Mouse (Mus musculus): ENCODE results near the gene Emilin2. TPM values are rescaled to one million over a fixed set of nuclear protein-coding genes. Genes with fewer than 3 reads are reported as not detected.

Emilin2 gene
- polyA plus RNA-seq, 1 experiment from 2014 or later, result 1.1 TPM

- H3K36me3 ChIP-seq, result peaks cover 7% of the 10 kb centered on the region; the same call in 1 of the 2 replicates
- H3K9ac ChIP-seq (replicated peaks), result no peak overlapping the region
- no peak overlapping the region for H3K4me3 ChIP-seq
- H3K27ac ChIP-seq (replicated peaks), result no peak overlapping the region
- peaks cover 5% of the 10 kb centered on the region; the same call in 1 of the 2 replicates for H3K4me1 ChIP-seq
- H3K4me2 ChIP-seq (replicated peaks), result no peak overlapping the region
- H3K9me3 ChIP-seq, result no peaks in the 10 kb centered on the region
- 88% methylated on average over 5 of the region's 5 CpGs for WGBS
- ATAC-seq (replicated peaks), result no peak
- no peaks in the 10 kb centered on the region for H3K27me3 ChIP-seq
Measured at GRCm38 (mm10) chr17:71217111-71217685, 94.6 kb downstream of the Emilin2 start.

- Histone ChIP-seq H3K27ac (replicated peaks) (no peak overlapping the region), H3K36me3 (peaks cover 7% of the 10 kb centered on the region; the same call in 1 of the 2 replicates), H3K4me3 (no peak overlapping the region), H3K4me1 (peaks cover 5% of the 10 kb centered on the region; the same call in 1 of the 2 replicates), H3K4me2 (replicated peaks) (no peak overlapping the region), H3K9me3 (no peaks in the 10 kb centered on the region), H3K9ac (replicated peaks) (no peak overlapping the region), H3K27me3 (no peaks in the 10 kb centered on the region)
- ATAC-seq (replicated peaks), result no peak
- 96% methylated on average over 2 of the region's 2 CpGs for WGBS
Measured at GRCm38 (mm10) chr17:71216263-71216662, 95.5 kb downstream of the Emilin2 start.

GRCm38 (mm10) chr17:71215241-71215839, 96.4 kb downstream of the Emilin2 start:
- Histone ChIP-seq H3K27me3 (no peaks in the 10 kb centered on the region), H3K36me3 (peaks cover 7% of the 10 kb centered on the region; the same call in 1 of the 2 replicates), H3K4me2 (replicated peaks) (no peak overlapping the region), H3K27ac (replicated peaks) (no peak overlapping the region), H3K9ac (replicated peaks) (no peak overlapping the region), H3K9me3 (no peaks in the 10 kb centered on the region), H3K4me1 (peaks cover 5% of the 10 kb centered on the region; the same call in 1 of the 2 replicates), H3K4me3 (no peak overlapping the region)
- ATAC-seq (replicated peaks), result no peak
- WGBS, result 75% methylated on average over 2 of the region's 2 CpGs

GRCm38 (mm10) chr17:71214514-71215240, 97.1 kb downstream of the Emilin2 start:
- Histone ChIP-seq H3K36me3 (peaks cover 7% of the 10 kb centered on the region; the same call in 1 of the 2 replicates), H3K9ac (replicated peaks) (no peak overlapping the region), H3K4me2 (replicated peaks) (no peak overlapping the region), H3K27ac (replicated peaks) (no peak overlapping the region), H3K4me3 (no peak overlapping the region), H3K4me1 (peaks cover 5% of the 10 kb centered on the region; the same call in 1 of the 2 replicates), H3K27me3 (no peaks in the 10 kb centered on the region), H3K9me3 (no peaks in the 10 kb centered on the region)
- 87% methylated on average over 17 of the region's 17 CpGs for WGBS
- no peak for ATAC-seq (replicated peaks)

- no peak for ATAC-seq (replicated peaks)
- H3K4me1 ChIP-seq, result peaks cover 5% of the 10 kb centered on the region; the same call in 1 of the 2 replicates
- no peak overlapping the region for H3K4me3 ChIP-seq
- no peaks in the 10 kb centered on the region for H3K9me3 ChIP-seq
- no peak overlapping the region for H3K4me2 ChIP-seq (replicated peaks)
- H3K36me3 ChIP-seq, result peaks cover 7% of the 10 kb centered on the region; the same call in 1 of the 2 replicates
- no peaks in the 10 kb centered on the region for H3K27me3 ChIP-seq
- 96% methylated on average over 1 of the region's 1 CpGs for WGBS
- H3K27ac ChIP-seq (replicated peaks), result no peak overlapping the region
- no peak overlapping the region for H3K9ac ChIP-seq (replicated peaks)
Measured at GRCm38 (mm10) chr17:71213666-71214065, 98.1 kb downstream of the Emilin2 start.

DNA sequence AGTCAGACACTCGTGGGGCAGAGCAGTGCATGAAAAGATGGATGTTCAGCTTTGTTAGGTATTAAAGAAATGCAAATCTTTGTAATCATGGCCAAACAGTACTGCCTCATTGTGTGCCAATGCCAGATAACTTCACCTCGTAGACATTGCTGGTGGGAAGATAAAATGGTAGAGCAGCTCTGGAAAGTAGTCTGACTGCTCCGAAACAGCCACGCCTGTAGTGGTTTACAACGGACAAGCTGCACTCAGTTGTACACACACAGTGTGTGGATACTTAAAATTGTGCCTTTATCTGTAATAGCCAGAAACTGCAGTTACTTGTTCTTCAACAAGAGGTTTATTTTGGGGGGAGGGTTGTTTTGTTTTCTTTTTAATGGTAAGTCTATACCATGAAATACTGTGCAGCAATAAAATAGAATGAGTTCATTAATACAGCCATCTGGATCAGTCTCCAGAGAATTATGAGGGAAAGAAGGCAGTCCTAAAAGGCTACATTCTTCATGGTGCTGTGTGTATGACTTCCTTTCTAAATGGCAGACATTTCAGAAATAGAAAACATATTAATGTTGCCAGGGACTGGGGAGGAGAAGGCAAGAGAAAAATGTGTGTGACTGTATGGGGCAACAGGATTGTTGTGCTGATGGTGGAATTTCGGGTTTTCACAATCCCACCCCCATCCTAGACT, 99.7 kb downstream of the Emilin2 start:
- no peak overlapping the region for H3K4me2 ChIP-seq (replicated peaks)
- WGBS, result 74% methylated on average over 6 of the region's 6 CpGs
- no peak overlapping the region for H3K27ac ChIP-seq (replicated peaks)
- H3K27me3 ChIP-seq, result no peaks in the 10 kb centered on the region
- ATAC-seq (replicated peaks), result no peak
- H3K4me3 ChIP-seq, result no peak overlapping the region
- no peaks in the 10 kb centered on the region for H3K36me3 ChIP-seq
- H3K9ac ChIP-seq (replicated peaks), result no peak overlapping the region
- no peaks in the 10 kb centered on the region for H3K9me3 ChIP-seq
- peaks cover 5% of the 10 kb centered on the region; the same call in 1 of the 2 replicates for H3K4me1 ChIP-seq

DNA sequence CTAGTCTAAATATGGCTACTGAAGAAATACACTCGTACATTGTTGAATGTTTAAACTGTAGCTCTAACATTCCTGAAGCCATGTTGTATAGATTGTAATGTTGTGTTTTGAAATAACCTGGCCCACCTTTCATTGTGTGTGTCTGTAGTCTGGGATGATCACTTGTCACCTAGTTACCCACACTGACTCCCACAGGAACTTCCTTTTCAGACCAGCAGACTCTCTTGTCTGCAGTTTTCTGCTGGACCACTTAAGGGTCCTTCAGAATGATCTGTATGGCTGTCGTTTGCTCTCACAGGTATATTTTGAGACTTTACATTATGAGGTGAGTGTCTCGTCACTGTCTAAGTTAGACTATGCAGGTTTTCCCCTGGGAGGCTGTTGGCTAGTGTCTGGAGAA, 101.8 kb downstream of the Emilin2 start:
- Histone ChIP-seq H3K4me2 (replicated peaks) (no peak overlapping the region), H3K27ac (replicated peaks) (no peak overlapping the region), H3K27me3 (no peaks in the 10 kb centered on the region), H3K4me1 (peaks cover 5% of the 10 kb centered on the region; the same call in 1 of the 2 replicates), H3K36me3 (no peaks in the 10 kb centered on the region), H3K9ac (replicated peaks) (no peak overlapping the region), H3K4me3 (no peak overlapping the region), H3K9me3 (no peaks in the 10 kb centered on the region)
- ATAC-seq (replicated peaks), result no peak
- 86% methylated on average over 3 of the region's 3 CpGs for WGBS

DNA sequence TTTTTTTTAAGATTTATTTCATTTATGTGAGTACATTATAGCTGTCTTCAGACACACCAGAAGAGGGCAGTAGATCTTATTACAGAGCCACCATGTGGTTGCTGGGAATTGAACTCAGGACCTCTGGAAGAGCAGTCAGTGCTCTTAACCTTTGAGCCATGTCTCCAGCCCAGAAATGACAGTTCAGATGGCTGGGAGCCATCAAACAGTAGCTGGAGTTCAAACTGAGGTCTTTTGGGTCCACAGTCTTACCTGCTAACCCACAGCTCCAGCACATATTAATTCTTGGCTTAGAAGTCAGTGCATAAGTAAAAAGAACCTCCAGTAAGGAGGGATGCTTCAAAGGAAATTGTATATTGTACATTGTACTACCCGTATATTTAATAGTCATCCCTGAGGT, 102.9 kb downstream of the Emilin2 start:
- no peak for ATAC-seq (replicated peaks)
- no peaks in the 10 kb centered on the region for H3K9me3 ChIP-seq
- 91% methylated on average over 1 of the region's 1 CpGs for WGBS

DNA sequence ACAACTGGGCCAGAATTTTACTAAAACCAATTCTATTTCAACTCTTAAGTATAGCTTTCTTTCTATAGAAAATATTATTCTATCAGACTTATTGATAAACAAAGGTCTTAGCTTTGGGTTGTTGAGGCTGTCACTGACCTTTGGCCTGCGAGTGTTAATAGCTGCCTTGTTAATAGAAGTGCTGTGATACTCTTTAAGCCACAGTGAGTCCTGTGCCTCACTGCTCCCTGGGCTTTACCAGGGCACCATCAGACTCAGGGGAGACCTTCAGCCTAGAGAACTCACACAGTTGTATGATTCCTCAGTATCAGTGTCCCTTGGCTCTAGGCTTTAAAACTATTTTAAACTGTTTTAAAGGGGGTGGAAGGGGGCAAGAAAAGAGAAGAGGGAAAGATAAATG, 103.4 kb downstream of the Emilin2 start:
- WGBS, result 95% methylated on average over 1 of the region's 1 CpGs

More for the DNA sequence above, 102.9 kb downstream of the Emilin2 start:
- Histone ChIP-seq H3K9ac (replicated peaks) (no peak overlapping the region), H3K4me2 (replicated peaks) (no peak overlapping the region), H3K4me3 (no peak overlapping the region), H3K27me3 (no peaks in the 10 kb centered on the region), H3K4me1 (no peaks in the 10 kb centered on the region), H3K36me3 (no peaks in the 10 kb centered on the region), H3K27ac (replicated peaks) (no peak overlapping the region)

GRCm38 (mm10) chr17:71207268-71207667, 104.5 kb downstream of the Emilin2 start:
- WGBS, result 94% methylated on average over 3 of the region's 3 CpGs
- ATAC-seq (replicated peaks), result no peak
- Histone ChIP-seq H3K36me3 (no peaks in the 10 kb centered on the region), H3K4me1 (no peaks in the 10 kb centered on the region), H3K27me3 (no peaks in the 10 kb centered on the region), H3K4me3 (no peak overlapping the region), H3K4me2 (replicated peaks) (no peak overlapping the region), H3K9ac (replicated peaks) (no peak overlapping the region), H3K27ac (replicated peaks) (no peak overlapping the region), H3K9me3 (no peaks in the 10 kb centered on the region)

More for the DNA sequence above, 103.4 kb downstream of the Emilin2 start:
- no peaks in the 10 kb centered on the region for H3K4me1 ChIP-seq
- no peak overlapping the region for H3K4me3 ChIP-seq
- no peak for ATAC-seq (replicated peaks)
- H3K9me3 ChIP-seq, result no peaks in the 10 kb centered on the region
- H3K36me3 ChIP-seq, result no peaks in the 10 kb centered on the region
- H3K27me3 ChIP-seq, result no peaks in the 10 kb centered on the region
- H3K27ac ChIP-seq (replicated peaks), result no peak overlapping the region
- H3K4me2 ChIP-seq (replicated peaks), result no peak overlapping the region
- H3K9ac ChIP-seq (replicated peaks), result no peak overlapping the region

DNA sequence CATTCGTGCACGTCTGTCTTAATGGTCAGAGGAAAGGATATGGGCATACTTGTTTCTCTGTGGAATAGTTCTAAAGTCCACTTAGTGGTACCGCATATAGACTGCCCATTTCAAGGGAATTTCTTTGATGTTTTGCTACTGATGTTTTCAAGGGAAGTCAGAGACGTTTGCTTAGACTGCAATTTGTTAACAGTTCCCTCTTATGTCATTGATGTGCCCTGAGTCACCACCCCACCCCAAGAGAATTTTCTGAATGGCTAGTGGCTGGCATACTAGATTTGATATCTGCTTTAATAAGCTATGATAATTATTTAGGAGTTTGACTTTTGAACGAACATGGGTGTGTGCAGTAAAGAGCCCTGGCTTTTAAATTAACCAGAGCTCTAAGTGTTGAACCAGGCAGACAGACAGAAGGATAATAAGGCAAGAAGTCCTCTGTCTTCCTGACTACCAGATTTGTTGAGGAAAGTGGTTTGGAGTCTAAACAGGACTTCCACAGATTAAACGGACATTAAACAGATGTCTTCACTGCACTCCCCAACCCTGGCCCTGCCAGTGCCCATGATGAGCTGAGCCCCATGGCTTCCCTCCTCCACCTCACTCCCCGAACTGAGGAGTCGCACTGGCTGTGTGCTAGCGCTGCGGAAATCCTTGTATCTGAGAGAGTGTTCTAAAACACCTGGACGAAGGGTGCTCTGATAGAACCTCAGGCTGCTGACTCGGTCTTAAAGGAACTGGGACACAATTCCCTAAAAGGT, 105.5 kb downstream of the Emilin2 start:
- Histone ChIP-seq H3K4me2 (replicated peaks) (no peak overlapping the region), H3K36me3 (no peaks in the 10 kb centered on the region), H3K9me3 (no peaks in the 10 kb centered on the region), H3K27me3 (no peaks in the 10 kb centered on the region), H3K4me1 (no peaks in the 10 kb centered on the region), H3K27ac (replicated peaks) (no peak overlapping the region), H3K4me3 (no peak overlapping the region), H3K9ac (replicated peaks) (no peak overlapping the region)
- WGBS, result 83% methylated on average over 12 of the region's 12 CpGs
- ATAC-seq (replicated peaks), result no peak

Measured in forebrain, embryonic 15.5 days (tissue).